12 mouse cellular contexts compared by ENCODE assay signal in the genomic region with DNA sequence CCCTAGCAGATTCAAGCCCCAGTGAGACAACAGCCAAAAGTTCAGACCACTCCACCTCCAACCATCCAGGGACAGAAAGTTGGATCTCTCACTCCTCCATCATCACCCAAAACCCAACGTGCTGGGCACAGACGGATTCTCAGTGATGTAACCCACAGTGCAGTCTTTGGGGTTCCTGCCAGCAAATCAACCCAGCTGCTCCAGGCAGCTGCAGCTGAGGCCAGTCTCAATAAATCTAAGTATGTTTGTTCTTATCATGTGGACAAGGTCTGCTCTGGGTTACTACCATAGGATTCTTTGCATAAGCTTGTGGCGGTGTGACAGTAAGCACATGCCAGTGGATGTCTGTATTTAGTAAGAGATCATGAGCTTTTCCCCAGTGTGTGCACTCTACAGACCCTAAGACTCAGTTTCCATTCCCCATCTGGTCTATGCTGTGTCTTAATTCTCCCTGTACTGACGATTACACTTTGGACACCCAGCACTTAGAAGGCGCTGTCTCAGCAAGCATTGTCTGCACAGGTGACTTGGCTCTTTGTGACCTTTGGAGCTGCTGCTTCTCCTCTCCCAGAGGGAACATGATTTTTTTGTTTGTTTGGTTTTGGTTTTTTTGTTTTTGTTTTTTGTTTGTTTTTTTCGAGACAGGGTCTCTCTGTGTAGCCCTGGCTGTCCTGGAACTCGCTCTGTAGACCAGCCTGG.
"Had no signal": no experiment of that assay in that cellular context is flagged by ENCODE, and none has a peak within 500 bp of the region (broad histone marks: within the 10 kb centered on the region; RNA-seq: fewer than 3 reads in every experiment).

No protein-coding gene starts in this region.

- H3K27me3 ChIP-seq: midbrain, embryonic 12.5 days had no signal

- DNase-seq: kidney, adult 18-20 months; kidney, postnatal 14 days; lung, embryonic 14.5 days; lung, postnatal 14 days; right cerebral cortex, postnatal 14 days; thymus, postnatal 36 days had no signal

- ATAC-seq: inflammation-experienced regulatory T-cells, adult 6 months; midbrain, embryonic 16.5 days had no signal

- H3K9ac ChIP-seq: lung, embryonic 14.5 days; midbrain, embryonic 12.5 days had no signal

- H3K27ac ChIP-seq: left cerebral cortex, adult 2 months; limb, embryonic 10.5 days; midbrain, embryonic 12.5 days had no signal

- H3K4me1 ChIP-seq: limb, embryonic 10.5 days; midbrain, embryonic 12.5 days had no signal

- H3K9me3 ChIP-seq: limb, embryonic 10.5 days; midbrain, embryonic 12.5 days had no signal

- H3K4me3 ChIP-seq: left cerebral cortex, adult 2 months; limb, embryonic 10.5 days; midbrain, embryonic 12.5 days had no signal

- H3K4me2 ChIP-seq: liver, embryonic 11.5 days; lung, embryonic 14.5 days; midbrain, embryonic 12.5 days had no signal
